Mouse (Mus musculus) gastrocnemius, postnatal 14 days (tissue): ENCODE measurements around the gene Ifi205. TPM values are rescaled to one million over a fixed set of nuclear protein-coding genes. Genes with fewer than 3 reads are reported as not detected.
"Not testable (repeated sequence)": the region's sequence is repeated elsewhere in the genome, so short reads cannot be mapped to it uniquely, and the experiment has no call there.

Experiments
- DNase-seq: peaks from one replicate; pipeline ENCODE4 v3.0.0; 2021; ENCODE audit warnings: mixed read lengths
- intact Hi-C: fragments of 180-260 bp; cut with DNase I; formaldehyde crosslinking; loops from one replicate; pipeline ENCODE4 v1.15.1; 2025; ENCODE audit warnings: low total_unique reads
- total RNA-seq, 2 experiments: library from RNA; stranded (reverse); gene quantifications; 2 replicates each; pipeline ENCODE4 v1.2.3; 2021

The Ifi205 gene
- total RNA-seq, 2 experiments from 2014 or later = 2.2 to 5.5 TPM

DNA sequence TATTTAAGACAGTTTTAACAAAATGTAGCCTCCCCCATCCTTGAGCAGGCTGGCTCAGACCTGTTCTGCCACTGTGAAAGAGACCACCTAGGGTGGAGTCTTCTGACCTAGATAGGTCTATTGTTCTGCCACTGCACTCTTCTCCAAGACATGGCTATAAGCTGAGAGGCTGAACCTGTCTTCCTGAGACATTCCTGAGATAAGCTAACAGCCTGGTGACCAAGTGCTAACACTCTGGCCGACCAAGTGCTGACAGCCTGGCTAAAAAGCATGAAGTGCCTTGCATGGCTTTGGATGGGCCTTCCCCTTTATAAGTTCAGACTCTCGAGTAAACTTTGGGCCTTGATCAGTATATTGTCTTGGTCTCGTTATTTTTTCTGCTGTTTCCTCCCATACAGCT is 50.6 kb downstream of the Ifi205 start:
- intact Hi-C loops, DNase-seq: not testable (repeated sequence)

- intact Hi-C loops = no loop called here
Observed at GRCm38 (mm10) chr1:173977622-173978021, 54.0 kb downstream of the Ifi205 start.

DNA sequence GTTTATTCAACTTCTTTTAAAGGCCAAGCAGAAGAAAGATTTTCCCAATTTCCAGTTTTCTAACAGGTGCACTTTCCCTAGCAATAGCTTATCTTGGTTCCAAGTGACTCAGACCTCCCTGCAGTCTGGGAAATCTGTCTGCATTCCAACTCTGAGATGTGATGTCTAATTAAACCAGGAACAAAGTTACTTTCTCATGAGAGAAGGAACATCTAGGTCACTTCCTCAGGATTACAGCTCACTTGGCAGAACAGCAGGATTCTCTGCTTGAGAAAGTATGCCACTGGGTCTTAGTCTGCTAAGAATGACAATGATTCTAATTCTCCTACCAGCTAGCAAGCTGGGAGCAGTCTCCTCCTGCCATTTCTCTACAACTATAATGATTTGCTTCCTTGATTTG is 58.5 kb downstream of the Ifi205 start:
- no peak for DNase-seq
- intact Hi-C loops = no loop called here

More at GRCm38 (mm10) chr1:173977622-173978021, 54.0 kb downstream of the Ifi205 start:
- no peak for DNase-seq

Other genes with a start within 250 kb of the Ifi205 start
- under 1 TPM; 0.88 to 1.00 TPM for gene Ifi211, start 118.8 kb downstream of the Ifi205 start, total RNA-seq
- 1 to 10 TPM; 4.3 to 4.4 TPM for gene Mndal, start 89.3 kb downstream of the Ifi205 start, total RNA-seq
- 1 to 10 TPM; 4.0 to 4.6 TPM for gene Ifi203, start 89.1 kb downstream of the Ifi205 start, total RNA-seq
- gene Ifi202b, start 49.1 kb downstream of the Ifi205 start, total RNA-seq = not detected
- gene Olfr433, start 8.9 kb upstream of the Ifi205 start, total RNA-seq = not detected
- not detected for gene Olfr432, start 17.4 kb upstream of the Ifi205 start, total RNA-seq
- gene Olfr430, start 34.8 kb upstream of the Ifi205 start, total RNA-seq = not detected
- not detected for gene Olfr429, start 52.5 kb upstream of the Ifi205 start, total RNA-seq
- not detected for gene Olfr427, start 65.1 kb upstream of the Ifi205 start, total RNA-seq
- gene Olfr231, start 89.4 kb upstream of the Ifi205 start, total RNA-seq = not detected
- gene Olfr424, start 99.7 kb upstream of the Ifi205 start, total RNA-seq = not detected
- gene Olfr420, start 123.8 kb upstream of the Ifi205 start, total RNA-seq = not detected
- gene Spta1, start 141.0 kb upstream of the Ifi205 start, total RNA-seq = under 1 TPM; 0.33 to 0.35 TPM
- gene Olfr419, start 220.3 kb upstream of the Ifi205 start, total RNA-seq = not detected